Mouse (Mus musculus): ENCODE measurements around the gene Relb. TPM values are rescaled to one million over a fixed set of nuclear protein-coding genes. Genes with fewer than 3 reads are reported as not detected.

Relb gene
- total RNA-seq, 2 experiments from 2014 or later = 8.3 to 9.3 TPM

DNA sequence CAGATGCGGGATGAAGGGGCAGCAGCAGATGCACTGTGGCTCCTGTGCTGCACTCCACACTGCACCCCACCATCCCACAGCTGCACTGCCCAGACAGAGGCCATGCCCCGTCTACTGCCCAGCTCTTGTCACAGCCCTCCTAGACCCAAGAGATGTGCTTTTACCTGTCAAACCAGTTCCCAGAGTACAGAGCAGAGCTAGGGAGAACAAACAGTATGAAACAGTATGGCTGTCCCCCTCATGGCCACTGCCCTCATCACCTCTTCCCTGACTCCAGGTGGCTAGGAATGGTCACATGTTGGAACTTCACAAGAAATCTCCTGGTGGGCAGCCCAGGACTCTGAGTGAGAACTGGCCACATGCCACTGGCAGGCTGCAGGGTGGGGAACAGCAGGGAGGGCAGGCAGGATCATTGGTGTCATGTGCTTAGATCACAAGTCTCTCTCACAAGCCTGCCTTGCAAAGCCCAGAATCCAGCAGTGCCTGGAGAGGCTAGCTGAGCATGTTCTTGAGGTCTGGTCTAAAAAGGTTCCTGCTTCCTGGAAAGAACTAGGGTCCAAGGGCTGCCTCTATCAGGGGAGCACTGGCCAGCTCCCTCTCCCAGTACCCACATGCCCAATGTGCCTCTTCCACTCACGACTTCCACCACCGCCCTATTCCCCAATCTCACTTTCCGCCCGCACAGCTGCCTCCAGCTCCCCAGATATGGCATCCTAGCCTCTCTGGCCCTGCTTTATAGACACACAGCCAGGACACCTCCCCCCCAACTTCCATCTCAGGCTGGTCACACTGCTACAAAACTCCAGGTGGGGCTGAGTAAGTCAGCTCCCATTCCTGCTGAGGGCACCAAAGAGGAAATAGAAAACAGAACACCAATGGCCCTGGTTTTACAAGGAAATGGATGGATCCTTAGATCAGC is 71.0 kb downstream of the Relb start:
- ATAC-seq (ENCODE audit: poor library complexity, severe bottlenecking) = no peak

DNA sequence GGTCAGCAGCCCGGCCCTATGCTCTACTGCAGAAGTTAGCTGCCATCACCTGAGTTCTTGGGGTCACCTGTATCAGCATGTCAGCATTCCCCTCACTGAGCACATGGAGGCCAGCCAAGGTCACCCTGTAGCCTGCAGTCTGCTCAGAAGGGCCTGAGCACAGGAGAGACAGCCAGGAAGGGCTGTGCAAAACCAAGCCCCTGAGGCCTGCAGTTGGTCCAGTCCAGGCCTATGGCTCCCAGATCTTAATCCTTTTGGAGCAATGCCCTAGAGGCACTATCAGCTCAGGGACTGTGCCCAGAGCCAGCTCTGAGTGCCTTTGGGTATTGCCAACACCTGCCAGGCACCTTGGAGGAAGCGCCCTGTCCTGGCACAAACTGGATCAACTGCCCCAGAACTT is 72.2 kb downstream of the Relb start:
- no peak for ATAC-seq (ENCODE audit: poor library complexity, severe bottlenecking)

Other genes with a start within 250 kb of the Relb start
- 4.9 and 5.7 TPM in 2 replicates for gene Ercc2, start 247.4 kb downstream of the Relb start, total RNA-seq (2015)
- gene Ercc2, start 247.4 kb downstream of the Relb start, total RNA-seq (2017) = 12.6 and 19.2 TPM in 2 replicates
- 0.09 TPM in 1 of 2 replicates, not detected in the other for gene Klc3, start 225.3 kb downstream of the Relb start, total RNA-seq (2015)
- gene Klc3, start 225.3 kb downstream of the Relb start, total RNA-seq (2017) = not detected in 2 replicates
- gene Ckm, start 224.7 kb downstream of the Relb start, total RNA-seq (2015) = 0.14 and 0.18 TPM in 2 replicates
- gene Ckm, start 224.7 kb downstream of the Relb start, total RNA-seq (2017) = 0.26 and 0.45 TPM in 2 replicates
- gene Mark4, start 170.6 kb downstream of the Relb start, total RNA-seq (2015) = 11.4 and 14.7 TPM in 2 replicates
- 6.4 and 9.4 TPM in 2 replicates for gene Mark4, start 170.6 kb downstream of the Relb start, total RNA-seq (2017)
- gene Exoc3l2, start 166.1 kb downstream of the Relb start, total RNA-seq (2015) = 0.09 and 0.14 TPM in 2 replicates
- 0.28 and 0.62 TPM in 2 replicates for gene Exoc3l2, start 166.1 kb downstream of the Relb start, total RNA-seq (2017)
- gene Bloc1s3, start 121.1 kb downstream of the Relb start, total RNA-seq (2015) = 3.9 and 6.2 TPM in 2 replicates
- gene Bloc1s3, start 121.1 kb downstream of the Relb start, total RNA-seq (2017) = 2.7 and 4.0 TPM in 2 replicates
- 27.1 and 32.1 TPM in 2 replicates for gene Trappc6a, start 121.0 kb downstream of the Relb start, total RNA-seq (2015)
- 15.3 and 18.0 TPM in 2 replicates for gene Trappc6a, start 121.0 kb downstream of the Relb start, total RNA-seq (2017)
- 0.23 TPM in 1 of 2 replicates, not detected in the other for gene Nkpd1, start 111.6 kb downstream of the Relb start, total RNA-seq (2015)
- gene Nkpd1, start 111.6 kb downstream of the Relb start, total RNA-seq (2017) = not detected in 2 replicates
- 10.4 and 13.1 TPM in 2 replicates for gene Ppp1r37, start 66.4 kb downstream of the Relb start, total RNA-seq (2015)
- 14.1 and 14.3 TPM in 2 replicates for gene Ppp1r37, start 66.4 kb downstream of the Relb start, total RNA-seq (2017)
- 4.5 and 5.4 TPM in 2 replicates for gene Zfp296, start 52.2 kb downstream of the Relb start, total RNA-seq (2015)
- 3.2 and 4.8 TPM in 2 replicates for gene Zfp296, start 52.2 kb downstream of the Relb start, total RNA-seq (2017)
- 78.2 and 107 TPM in 2 replicates for gene Gemin7, start 51.8 kb downstream of the Relb start, total RNA-seq (2015)
- gene Gemin7, start 51.8 kb downstream of the Relb start, total RNA-seq (2017) = 39.9 and 49.3 TPM in 2 replicates
- 15.8 and 23.4 TPM in 2 replicates for gene Clasrp, start 25.0 kb downstream of the Relb start, total RNA-seq (2015)
- gene Clasrp, start 25.0 kb downstream of the Relb start, total RNA-seq (2017) = 28.8 and 32.6 TPM in 2 replicates
- 56.6 and 62.8 TPM in 2 replicates for gene Clptm1, start 35.6 kb upstream of the Relb start, total RNA-seq (2015)
- gene Clptm1, start 35.6 kb upstream of the Relb start, total RNA-seq (2017) = 33.2 and 37.8 TPM in 2 replicates
- 90.8 and 107 TPM in 2 replicates for gene Apoc2, start 48.5 kb upstream of the Relb start, total RNA-seq (2015)
- 79.2 and 97.6 TPM in 2 replicates for gene Apoc2, start 48.5 kb upstream of the Relb start, total RNA-seq (2017)
- not detected in 2 replicates for gene Gm44805, start 52.0 kb upstream of the Relb start, total RNA-seq (2015)
- not detected in 2 replicates for gene Gm44805, start 52.0 kb upstream of the Relb start, total RNA-seq (2017)
- not detected in 2 replicates for gene Apoc4, start 52.0 kb upstream of the Relb start, total RNA-seq (2015)
- 0.04 TPM in 1 of 2 replicates, not detected in the other for gene Apoc4, start 52.0 kb upstream of the Relb start, total RNA-seq (2017)
- gene Apoc1, start 63.2 kb upstream of the Relb start, total RNA-seq (2015) = 3.8 and 7.8 TPM in 2 replicates
- gene Apoc1, start 63.2 kb upstream of the Relb start, total RNA-seq (2017) = 4.2 and 15.8 TPM in 2 replicates
- gene Apoe, start 69.8 kb upstream of the Relb start, total RNA-seq (2015) = 104 and 106 TPM in 2 replicates
- 609 and 642 TPM in 2 replicates for gene Apoe, start 69.8 kb upstream of the Relb start, total RNA-seq (2017)
- 17.0 and 19.6 TPM in 2 replicates for gene Tomm40, start 86.0 kb upstream of the Relb start, total RNA-seq (2015)
- gene Tomm40, start 86.0 kb upstream of the Relb start, total RNA-seq (2017) = 8.6 and 12.6 TPM in 2 replicates
- 0.51 and 0.78 TPM in 2 replicates for gene Nectin2, start 121.0 kb upstream of the Relb start, total RNA-seq (2015)
- gene Nectin2, start 121.0 kb upstream of the Relb start, total RNA-seq (2017) = 0.37 and 0.66 TPM in 2 replicates
- gene Bcam, start 141.6 kb upstream of the Relb start, total RNA-seq (2015) = not detected in 2 replicates
- gene Bcam, start 141.6 kb upstream of the Relb start, total RNA-seq (2017) = 0.29 TPM in 1 of 2 replicates, not detected in the other
- gene Cblc, start 167.4 kb upstream of the Relb start, total RNA-seq (2015) = not detected in 2 replicates
- gene Cblc, start 167.4 kb upstream of the Relb start, total RNA-seq (2017) = not detected in 2 replicates
- 29.2 and 39.1 TPM in 2 replicates for gene Bcl3, start 193.3 kb upstream of the Relb start, total RNA-seq (2015)
- gene Bcl3, start 193.3 kb upstream of the Relb start, total RNA-seq (2017) = 9.7 and 17.1 TPM in 2 replicates
- not detected in 2 replicates for gene Gm19345, start 222.6 kb upstream of the Relb start, total RNA-seq (2015)
- gene Gm19345, start 222.6 kb upstream of the Relb start, total RNA-seq (2017) = not detected in 2 replicates
- 0.47 and 0.75 TPM in 2 replicates for gene Ceacam16, start 231.9 kb upstream of the Relb start, total RNA-seq (2015)
- 0.18 and 0.28 TPM in 2 replicates for gene Ceacam16, start 231.9 kb upstream of the Relb start, total RNA-seq (2017)